Mouse (Mus musculus): Measurements from ENCODE around the gene Gm28230.

- TF ChIP-seq CTCF (conservative IDR thresholded peaks at IDR 0.05; ENCODE audit: low read length) (no peak), NANOG (IDR thresholded peaks at IDR 0.05; ENCODE audit: borderline replicate concordance, low read length) (no peak), POU5F1 (IDR thresholded peaks at IDR 0.05; ENCODE audit: borderline replicate concordance, low read length) (0 out of 2 replicates have a peak, but pooled peaks have one; percentile 24)
These were observed 14.6 kb upstream of the Gm28230 start, which contains the start of the genes Hoxd3 and Hoxd4 for GRCm38 (mm10) chr2:74711721-74712621.

Measured in E14TG2a.4 (cell line).